Mouse (Mus musculus) retina, postnatal 7 days (tissue): ENCODE results near the gene Olfr141.

Experiments used
- DNase-seq: peaks from one replicate; pipeline ENCODE4 v3.0.0-alpha.2; 2012; ENCODE audit warnings: low read depth, low spot score

Gene Olfr141

GRCm38 (mm10) chr2:86809918-86810317 is at the start of gene Olfr141:
Gene Olfr141 (minus strand): TSS chr2:86810018.
- DNase-seq: no peak

GRCm38 (mm10) chr2:86851596-86851995 is 41.8 kb upstream of the Olfr141 start, which contains the start of gene Olfr1095:
Gene Olfr1095 (minus strand): TSS chr2:86851696.
- DNase-seq: no peak

- no peak for DNase-seq
Measured at GRCm38 (mm10) chr2:86824363-86824762, 14.5 kb upstream of the Olfr141 start, which contains the start of gene Olfr1094. Gene Olfr1094 (plus strand): TSS chr2:86824663.

- no peak for DNase-seq
Measured at GRCm38 (mm10) chr2:86782179-86782578, 27.6 kb downstream of the Olfr141 start, which contains the start of gene Olfr1093. Gene Olfr1093 (plus strand): TSS chr2:86782479.

- no peak for DNase-seq
Measured at GRCm38 (mm10) chr2:86761050-86761449, 48.8 kb downstream of the Olfr141 start.

DNA sequence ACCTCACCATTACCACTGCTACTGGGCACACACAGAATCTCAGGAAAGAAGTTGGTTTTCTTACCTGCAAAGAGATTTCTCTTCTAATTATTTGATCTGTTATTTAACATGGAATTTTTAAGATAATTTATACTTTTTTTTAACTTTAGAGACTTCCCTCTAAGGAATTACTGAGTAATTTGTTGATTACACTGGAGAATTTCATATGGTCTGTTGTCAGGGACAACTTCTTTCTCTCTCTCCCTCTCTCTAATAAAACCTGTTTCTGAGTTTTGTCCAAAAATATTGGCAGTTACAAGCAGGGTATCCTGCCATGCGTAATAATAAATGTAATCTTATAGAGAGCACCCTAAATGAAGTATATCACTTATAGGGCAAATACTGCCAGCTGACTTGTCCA is 50.9 kb downstream of the Olfr141 start, which contains the start of gene Olfr1090:
Olfr1090 (minus strand) TSS at position 101 of the 400 bp plus-strand sequence.
- no peak for DNase-seq
